Comparison of ENCODE assay signal across 21 mouse cellular contexts in the genomic region with DNA sequence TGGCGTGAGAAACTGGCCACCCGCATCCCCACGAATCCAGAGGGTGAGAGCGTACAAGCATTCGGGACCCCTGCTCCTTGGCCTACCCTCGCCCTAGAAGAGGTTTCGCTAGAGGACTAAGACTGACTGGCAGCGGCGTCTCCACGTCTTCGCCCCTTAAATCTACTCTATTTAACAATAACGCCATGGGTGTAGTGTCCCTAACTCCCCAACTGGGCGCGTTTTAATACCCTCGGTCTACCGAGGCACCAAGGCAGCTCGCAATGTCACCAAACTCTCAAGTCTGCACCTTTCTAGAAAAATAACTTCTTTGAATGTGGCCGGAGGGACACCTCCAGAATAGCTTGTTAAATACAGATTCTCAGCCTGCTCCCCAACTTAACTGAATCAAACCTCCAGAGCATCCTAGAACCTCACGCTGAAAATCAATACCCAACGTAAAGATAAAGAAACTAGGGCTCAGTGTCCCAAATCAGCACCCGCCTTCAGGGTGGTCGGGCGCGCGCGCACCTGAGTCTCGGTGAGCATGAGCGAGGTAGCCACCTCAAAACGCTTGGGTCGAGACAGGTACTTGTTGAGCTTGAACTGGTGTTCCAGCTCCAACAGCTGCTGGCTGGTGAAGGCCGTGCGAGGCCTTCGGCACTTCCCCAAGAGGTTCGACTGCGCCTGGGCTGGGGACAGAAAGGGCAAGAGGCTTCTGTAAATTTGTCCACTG. TPM values are rescaled to one million over a fixed set of nuclear protein-coding genes. Genes with fewer than 3 reads are reported as not detected.
DNase-seq lines count a peak whose midpoint lies in the region; ATAC-seq lines count a peak whose summit lies in the region.
"Had no signal": no experiment of that assay in that cellular context is flagged by ENCODE, and none has a peak within 500 bp of the region (broad histone marks: within the 10 kb centered on the region; RNA-seq: fewer than 3 reads in every experiment).

No protein-coding gene starts in this region.

- no peaks in the 10 kb centered on the region for H3K36me3 ChIP-seq in forebrain, embryonic 11.5 days (ENCODE audit: control insufficient read depth, insufficient read depth, low read length)
- H3K36me3 ChIP-seq in forebrain, embryonic 14.5 days (ENCODE audit: control insufficient read depth, insufficient read depth, low read length): no peaks in the 10 kb centered on the region
- H3K36me3 ChIP-seq in midbrain, embryonic 10.5 days: no peaks in the 10 kb centered on the region
- no peaks in the 10 kb centered on the region for H3K36me3 ChIP-seq in midbrain, embryonic 14.5 days (ENCODE audit: control insufficient read depth, insufficient read depth, low read length)
- H3K36me3 ChIP-seq in embryonic facial prominence, embryonic 13.5 days: no peaks in the 10 kb centered on the region
- H3K36me3 ChIP-seq in stomach, embryonic 16.5 days (ENCODE audit: control insufficient read depth, insufficient read depth, low read length): no peaks in the 10 kb centered on the region
- H3K36me3 ChIP-seq: liver, embryonic 12.5 days had no signal

- under 1% methylated on average over 35 of the region's 35 CpGs for WGBS in forebrain, embryonic 11.5 days
- WGBS in forebrain, embryonic 14.5 days: 3% methylated on average over 35 of the region's 35 CpGs
- under 1% methylated on average over 35 of the region's 35 CpGs for WGBS in midbrain, embryonic 10.5 days
- under 1% methylated on average over 35 of the region's 35 CpGs for WGBS in midbrain, embryonic 14.5 days
- WGBS in embryonic facial prominence, embryonic 13.5 days: 1% methylated on average over 35 of the region's 35 CpGs
- 12% methylated on average over 35 of the region's 35 CpGs for WGBS in stomach, embryonic 16.5 days

- H3K9ac ChIP-seq in forebrain, embryonic 11.5 days (ENCODE audit: low read length): no peak overlapping the region
- no peak overlapping the region for H3K9ac ChIP-seq in forebrain, embryonic 14.5 days (ENCODE audit: low read length)
- no peak overlapping the region for H3K9ac ChIP-seq in midbrain, embryonic 14.5 days (replicated peaks; ENCODE audit: low read length)
- H3K9ac ChIP-seq in embryonic facial prominence, embryonic 13.5 days: no peak overlapping the region
- H3K9ac ChIP-seq in stomach, embryonic 16.5 days (ENCODE audit: low read length): peak overlapping the region; percentile 50
- H3K9ac ChIP-seq: liver, embryonic 12.5 days had no signal

- H3K27ac ChIP-seq in forebrain, embryonic 11.5 days (ENCODE audit: low read depth, low read length): no peak overlapping the region
- no peak overlapping the region for H3K27ac ChIP-seq in forebrain, embryonic 14.5 days (ENCODE audit: low read depth, low read length)
- H3K27ac ChIP-seq in midbrain, embryonic 10.5 days (replicated peaks): no peak overlapping the region
- no peak overlapping the region for H3K27ac ChIP-seq in midbrain, embryonic 14.5 days (replicated peaks; ENCODE audit: low read depth, low read length)
- H3K27ac ChIP-seq in embryonic facial prominence, embryonic 13.5 days: no peak overlapping the region
- H3K27ac ChIP-seq in stomach, embryonic 16.5 days (ENCODE audit: low read length): no peak overlapping the region
- H3K27ac ChIP-seq: liver, embryonic 12.5 days had no signal

- peaks cover 13% of the 10 kb centered on the region for H3K4me1 ChIP-seq in forebrain, embryonic 11.5 days (replicated peaks; ENCODE audit: control insufficient read depth, insufficient read depth, low read length)
- H3K4me1 ChIP-seq in forebrain, embryonic 14.5 days (ENCODE audit: control insufficient read depth, insufficient read depth, low read length): 0 out of 2 replicates have a peak, but pooled peaks cover 2% of the 10 kb centered on the region
- H3K4me1 ChIP-seq in midbrain, embryonic 10.5 days: peaks cover 22% of the 10 kb centered on the region
- no peaks in the 10 kb centered on the region for H3K4me1 ChIP-seq in midbrain, embryonic 14.5 days (ENCODE audit: control insufficient read depth, insufficient read depth, low read length)
- peaks cover 19% of the 10 kb centered on the region for H3K4me1 ChIP-seq in embryonic facial prominence, embryonic 13.5 days
- H3K4me1 ChIP-seq in stomach, embryonic 16.5 days (ENCODE audit: control insufficient read depth, insufficient read depth, low read length): peaks cover 10% of the 10 kb centered on the region; the same call in 1 of the 2 replicates

- peak; percentile 57 for DNase-seq in forebrain, embryonic 11.5 days (ENCODE audit: low spot score)
- DNase-seq in forebrain, embryonic 14.5 days (ENCODE audit: low spot score): no peak
- DNase-seq in midbrain, embryonic 10.5 days (ENCODE audit: low spot score): no peak
- no peak for DNase-seq in midbrain, embryonic 14.5 days
- DNase-seq in adrenal gland, postnatal 4 days (ENCODE audit: low spot score in 2 of 2): no peak
- no peak for DNase-seq in lung, postnatal 10 days
- DNase-seq: cerebellum, adult 9-11 months; gastrocnemius, postnatal 25 days; kidney, adult 8-10 months; kidney, postnatal 25 days; layer of hippocampus, adult 9-11 months; right cerebral cortex, postnatal 4 days; thymus, adult 2 months had no signal

- H3K27me3 ChIP-seq in forebrain, embryonic 11.5 days (ENCODE audit: control insufficient read depth, insufficient read depth, low read length): peaks cover 99% of the 10 kb centered on the region
- peaks cover 94% of the 10 kb centered on the region for H3K27me3 ChIP-seq in forebrain, embryonic 14.5 days (replicated peaks; ENCODE audit: control insufficient read depth, insufficient read depth, low read length)
- H3K27me3 ChIP-seq in midbrain, embryonic 10.5 days (ENCODE audit: low read depth, poor library complexity, severe bottlenecking): peaks cover 100% of the 10 kb centered on the region
- peaks cover 92% of the 10 kb centered on the region for H3K27me3 ChIP-seq in midbrain, embryonic 14.5 days (ENCODE audit: control insufficient read depth, insufficient read depth, low read length)
- peaks cover 100% of the 10 kb centered on the region for H3K27me3 ChIP-seq in embryonic facial prominence, embryonic 13.5 days
- peaks cover 76% of the 10 kb centered on the region for H3K27me3 ChIP-seq in stomach, embryonic 16.5 days (ENCODE audit: control insufficient read depth, insufficient read depth, low read length)

- no peaks in the 10 kb centered on the region for H3K9me3 ChIP-seq in forebrain, embryonic 11.5 days (ENCODE audit: control insufficient read depth, low read length)
- H3K9me3 ChIP-seq in forebrain, embryonic 14.5 days (replicated peaks; ENCODE audit: control insufficient read depth, low read length): no peaks in the 10 kb centered on the region
- H3K9me3 ChIP-seq in midbrain, embryonic 10.5 days (replicated peaks): no peaks in the 10 kb centered on the region
- no peaks in the 10 kb centered on the region for H3K9me3 ChIP-seq in midbrain, embryonic 14.5 days (ENCODE audit: control insufficient read depth, low read length)
- no peaks in the 10 kb centered on the region for H3K9me3 ChIP-seq in embryonic facial prominence, embryonic 13.5 days
- no peaks in the 10 kb centered on the region for H3K9me3 ChIP-seq in stomach, embryonic 16.5 days (replicated peaks; ENCODE audit: control insufficient read depth, low read length)
- H3K9me3 ChIP-seq: liver, embryonic 12.5 days had no signal

- no peak overlapping the region for H3K4me2 ChIP-seq in forebrain, embryonic 11.5 days (ENCODE audit: low read depth, low read length, severe bottlenecking)
- H3K4me2 ChIP-seq in forebrain, embryonic 14.5 days (ENCODE audit: low read length): no peak overlapping the region
- H3K4me2 ChIP-seq in midbrain, embryonic 14.5 days (ENCODE audit: low read length): no peak overlapping the region
- H3K4me2 ChIP-seq in embryonic facial prominence, embryonic 13.5 days: no peak overlapping the region
- peak overlapping the region; percentile 76 for H3K4me2 ChIP-seq in stomach, embryonic 16.5 days (ENCODE audit: low read depth, low read length)
- H3K4me2 ChIP-seq: liver, embryonic 12.5 days had no signal

- no peak for ATAC-seq in forebrain, embryonic 11.5 days (replicated peaks; ENCODE audit: low FRiP score)
- ATAC-seq in forebrain, embryonic 14.5 days: no peak
- ATAC-seq in midbrain, embryonic 14.5 days (ENCODE audit: low FRiP score, low TSS enrichment): no peak
- ATAC-seq in embryonic facial prominence, embryonic 13.5 days (ENCODE audit: insufficient number of reproducible peaks, insufficient read depth, low FRiP score, low TSS enrichment, low read depth): no peak
- ATAC-seq in stomach, embryonic 16.5 days (ENCODE audit: insufficient read depth, low FRiP score): no peak
- ATAC-seq: liver, embryonic 12.5 days had no signal

- H3K4me3 ChIP-seq in forebrain, embryonic 11.5 days (ENCODE audit: low read depth, low read length): no peak overlapping the region
- H3K4me3 ChIP-seq in forebrain, embryonic 14.5 days (ENCODE audit: low read depth, low read length): no peak overlapping the region
- H3K4me3 ChIP-seq in midbrain, embryonic 10.5 days: peak overlapping the region; percentile 16; the same call in 1 of the 2 replicates
- no peak overlapping the region for H3K4me3 ChIP-seq in midbrain, embryonic 14.5 days (replicated peaks; ENCODE audit: low read depth, low read length)
- 0 out of 2 replicates have a peak overlapping the region, but pooled peaks have one; percentile 1 for H3K4me3 ChIP-seq in embryonic facial prominence, embryonic 13.5 days
- H3K4me3 ChIP-seq in stomach, embryonic 16.5 days (replicated peaks; ENCODE audit: low read length): peak overlapping the region; percentile 57
- H3K4me3 ChIP-seq: liver, embryonic 12.5 days had no signal

RNA-seq across cellular contexts. Expression of a gene that starts 3.9 kb away (rescaled TPM):
- polyA plus RNA-seq in forebrain, embryonic 11.5 days (2014; fragmentation: Nextera tagmentation; extraction: Ambion mirVana): not detected in 2 replicates
- polyA plus RNA-seq in forebrain, embryonic 14.5 days (2014; fragmentation: Nextera tagmentation; extraction: Ambion mirVana): not detected in 2 replicates
- polyA plus RNA-seq in midbrain, embryonic 10.5 days (2016; fragmentation: Nextera tagmentation; extraction: Ambion mirVana): not detected in 2 replicates
- polyA plus RNA-seq in midbrain, embryonic 14.5 days (2014; fragmentation: Nextera tagmentation; extraction: Ambion mirVana): not detected in 2 replicates
- polyA plus RNA-seq in embryonic facial prominence, embryonic 13.5 days (2015; fragmentation: Nextera tagmentation; extraction: Ambion mirVana): not detected in 2 replicates
- polyA plus RNA-seq in stomach, embryonic 16.5 days (2015; fragmentation: Nextera tagmentation; extraction: Ambion mirVana): 0.75 and 1.1 TPM in 2 replicates
- under 1 TPM in 1 of 2 experiments, not detected in 1; 0.34 TPM for total RNA-seq in adrenal gland, postnatal 4 days (2021)
- total RNA-seq: gastrocnemius, postnatal 25 days; heart, postnatal 25 days; left cerebral cortex, postnatal 10 days; megakaryocyte progenitor cell, adult 5-6 weeks; monocyte, adult 5-6 weeks had no signal
- polyA plus RNA-seq: liver, embryonic 12.5 days; lung, embryonic 16.5 days had no signal

RNA-seq across cellular contexts. Expression of a gene that starts 39.9 kb away (rescaled TPM):
- 25.1 and 34.9 TPM in 2 replicates for polyA plus RNA-seq in forebrain, embryonic 11.5 days (2014; fragmentation: Nextera tagmentation; extraction: Ambion mirVana)
- 17.3 and 19.1 TPM in 2 replicates for polyA plus RNA-seq in forebrain, embryonic 14.5 days (2014; fragmentation: Nextera tagmentation; extraction: Ambion mirVana)
- polyA plus RNA-seq in midbrain, embryonic 10.5 days (2016; fragmentation: Nextera tagmentation; extraction: Ambion mirVana): 27.7 and 33.7 TPM in 2 replicates
- polyA plus RNA-seq in midbrain, embryonic 14.5 days (2014; fragmentation: Nextera tagmentation; extraction: Ambion mirVana): 8.8 and 14.8 TPM in 2 replicates
- polyA plus RNA-seq in embryonic facial prominence, embryonic 13.5 days (2015; fragmentation: Nextera tagmentation; extraction: Ambion mirVana): 27.9 and 28.0 TPM in 2 replicates
- 26.5 and 28.5 TPM in 2 replicates for polyA plus RNA-seq in stomach, embryonic 16.5 days (2015; fragmentation: Nextera tagmentation; extraction: Ambion mirVana)
- total RNA-seq in adrenal gland, postnatal 4 days (2021): 10 to 100 TPM; 45.0 to 50.9 TPM

Comparison
In these comparisons a context has a peak if more than half of its experiments do, and no peak if none do; other contexts are left out.
1. H3K4me3 ChIP-seq: peak in midbrain, embryonic 10.5 days (single experiment), embryonic facial prominence, embryonic 13.5 days (single experiment) and stomach, embryonic 16.5 days (single experiment); none in forebrain, embryonic 11.5 days (single experiment), forebrain, embryonic 14.5 days (single experiment) and midbrain, embryonic 14.5 days (single experiment).